Mouse (Mus musculus) intestine, postnatal 0 days (tissue): ENCODE measurements around the gene Pcdh9. TPM values are rescaled to one million over a fixed set of nuclear protein-coding genes. Genes with fewer than 3 reads are reported as not detected.
A peak's percentile ranks its signal among the peaks of the same experiment; 100 is the strongest.

Source experiments
- ATAC-seq: fragments of 200-750 bp; cut with Nextera tagmentation; 2 replicates; pipeline ENCODE4 v1.8.0; 2017; ENCODE audit warnings: mild to moderate bottlenecking, moderate TSS enrichment, moderate library complexity
- H3K27ac ChIP-seq: fragments of 300-500 bp; sonication (generic); 2 replicates; pipeline ENCODE4 v1.5.1; 2014; ENCODE audit warnings: mild to moderate bottlenecking, low read depth, low read length, moderate library complexity
- H3K27me3 ChIP-seq: fragments of 300-500 bp; sonication (generic); replicated peaks from 2 replicates; pipeline ENCODE4 v1.6.1; 2014; ENCODE audit warnings: low read length, mixed read lengths; ENCODE audit not compliant: control insufficient read depth, insufficient read depth
- H3K36me3 ChIP-seq: fragments of 300-500 bp; sonication (generic); 2 replicates; pipeline ENCODE4 v1.6.1; 2014; ENCODE audit warnings: mild to moderate bottlenecking, moderate library complexity; ENCODE audit not compliant: control insufficient read depth, insufficient read depth
- H3K4me1 ChIP-seq: fragments of 300-500 bp; sonication (generic); replicated peaks from 2 replicates; pipeline ENCODE4 v1.6.1; 2014; ENCODE audit warnings: antibody characterized with exemption, low read length, mixed read lengths; ENCODE audit not compliant: control insufficient read depth, insufficient read depth
- H3K4me2 ChIP-seq: fragments of 300-500 bp; sonication (generic); replicated peaks from 2 replicates; pipeline ENCODE4 v1.6.1; 2014; ENCODE audit warnings: low read depth, mild to moderate bottlenecking, moderate library complexity
- H3K4me3 ChIP-seq: fragments of 300-500 bp; sonication (generic); 2 replicates; pipeline ENCODE4 v1.5.1; 2014; ENCODE audit warnings: low read depth, low read length
- H3K9ac ChIP-seq: fragments of 300-500 bp; sonication (generic); 2 replicates; pipeline ENCODE4 v1.6.1; 2014; ENCODE audit warnings: mild to moderate bottlenecking, low read depth, low read length
- H3K9me3 ChIP-seq: fragments of 300-500 bp; sonication (generic); 2 replicates; pipeline ENCODE4 v1.6.1; 2016; ENCODE audit warnings: mixed run types; ENCODE audit not compliant: control insufficient read depth
- CTCF ChIP-seq: sonication (generic); IDR thresholded peaks from 2 replicates; pipeline ENCODE4 v1.5.1; 2016; ENCODE audit warnings: low read depth, mild to moderate bottlenecking, control low read depth, antibody characterized with exemption, moderate library complexity
- WGBS: fragments of 180-500 bp; shearing (Covaris S2); extraction: QIAGEN DNeasy Blood & Tissue Kit; methylation state at CpG from one replicate; pipeline ENCODE4 v1.1.7; 2014; 5-methylcytosine and 5-hydroxymethylcytosine counted together
- polyA plus RNA-seq: library from polyadenylated mRNA; unstranded; fragments of >200 nt; fragmentation: Nextera tagmentation; extraction: Ambion mirVana; gene quantifications from 2 replicates; pipeline ENCODE4 v1.2.1, GENCODE M21; 2015

The Pcdh9 gene
- polyA plus RNA-seq, 1 experiment from 2014 or later = 3.6 TPM

DNA sequence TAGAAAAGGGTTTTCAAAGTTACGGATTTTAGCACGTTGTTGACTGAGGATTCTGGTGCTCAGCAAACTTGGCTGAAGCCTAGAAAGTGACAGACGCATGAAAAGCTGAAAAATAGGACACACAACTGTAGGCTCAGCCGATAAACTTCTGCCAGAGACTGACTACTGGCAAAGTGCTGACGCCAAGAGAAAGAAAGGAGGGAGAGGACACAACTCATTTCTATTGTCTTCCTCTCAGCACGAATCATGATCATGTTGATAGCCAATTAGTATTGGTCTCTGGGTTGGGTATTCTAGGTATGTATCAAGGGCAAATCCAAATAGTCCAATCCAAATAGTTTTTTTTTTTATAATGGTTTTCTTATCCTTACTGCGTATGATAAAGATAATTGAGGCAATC is 605.3 kb downstream of the Pcdh9 start:
- no peak overlapping the region for H3K4me2 ChIP-seq
- no peak overlapping the region for H3K27ac ChIP-seq
- no peaks in the 10 kb centered on the region for H3K9me3 ChIP-seq
- no peak overlapping the region for H3K4me3 ChIP-seq
- no peaks in the 10 kb centered on the region for H3K27me3 ChIP-seq
- 78% methylated on average over 7 of the region's 7 CpGs for WGBS
- no peak for TF ChIP-seq CTCF
- H3K9ac ChIP-seq = no peak overlapping the region
- ATAC-seq = no peak
- no peaks in the 10 kb centered on the region for H3K36me3 ChIP-seq
- H3K4me1 ChIP-seq = no peaks in the 10 kb centered on the region

DNA sequence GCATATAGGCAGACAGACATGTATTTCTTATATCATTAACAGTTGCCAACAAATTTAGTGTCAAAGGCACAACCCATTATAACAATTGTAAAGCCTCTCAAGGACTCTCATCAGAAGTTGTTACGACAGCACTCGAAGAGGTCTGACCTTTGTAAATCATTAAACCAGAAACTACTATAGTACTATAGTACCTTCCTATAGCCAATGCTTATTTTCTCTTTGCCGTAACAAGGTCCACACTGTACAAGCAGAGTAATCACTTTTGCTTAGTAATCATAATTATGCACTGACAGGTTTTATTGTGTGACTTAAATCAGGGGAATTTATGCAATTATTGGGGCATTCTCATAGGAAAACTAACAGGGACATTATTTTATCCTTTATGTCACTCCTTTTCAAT is 606.5 kb downstream of the Pcdh9 start:
- Histone ChIP-seq H3K9ac (no peak overlapping the region), H3K9me3 (no peaks in the 10 kb centered on the region), H3K27ac (no peak overlapping the region), H3K36me3 (no peaks in the 10 kb centered on the region), H3K4me2 (no peak overlapping the region), H3K4me1 (no peaks in the 10 kb centered on the region), H3K27me3 (no peaks in the 10 kb centered on the region), H3K4me3 (no peak overlapping the region)
- no peak for TF ChIP-seq CTCF
- 42% methylated on average over 3 of the region's 3 CpGs for WGBS
- ATAC-seq = peak; percentile 88

DNA sequence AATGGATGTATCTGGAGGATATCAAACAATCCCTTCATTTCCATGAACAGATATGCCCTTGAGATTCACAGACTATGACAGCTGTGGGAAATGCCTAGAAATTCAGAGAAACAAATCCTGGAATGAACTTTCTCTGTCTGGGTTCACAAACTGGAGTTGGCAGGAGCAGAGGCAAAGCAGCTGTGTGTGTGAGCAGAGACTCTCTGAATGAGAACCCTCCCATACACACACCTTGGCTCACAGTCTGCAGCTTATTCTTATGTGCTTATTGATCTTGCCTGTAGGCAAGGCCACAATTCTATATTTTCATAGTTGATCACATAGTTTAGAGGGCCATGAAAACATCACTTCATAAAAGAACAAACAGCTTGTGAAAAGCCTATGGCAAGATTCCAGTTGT is 614.8 kb downstream of the Pcdh9 start:
- Histone ChIP-seq H3K4me2 (no peak overlapping the region), H3K27ac (no peak overlapping the region), H3K27me3 (no peaks in the 10 kb centered on the region), H3K36me3 (no peaks in the 10 kb centered on the region), H3K9me3 (no peaks in the 10 kb centered on the region), H3K4me1 (no peaks in the 10 kb centered on the region), H3K9ac (no peak overlapping the region), H3K4me3 (no peak overlapping the region)
- no peak for TF ChIP-seq CTCF
- ATAC-seq = no peak

DNA sequence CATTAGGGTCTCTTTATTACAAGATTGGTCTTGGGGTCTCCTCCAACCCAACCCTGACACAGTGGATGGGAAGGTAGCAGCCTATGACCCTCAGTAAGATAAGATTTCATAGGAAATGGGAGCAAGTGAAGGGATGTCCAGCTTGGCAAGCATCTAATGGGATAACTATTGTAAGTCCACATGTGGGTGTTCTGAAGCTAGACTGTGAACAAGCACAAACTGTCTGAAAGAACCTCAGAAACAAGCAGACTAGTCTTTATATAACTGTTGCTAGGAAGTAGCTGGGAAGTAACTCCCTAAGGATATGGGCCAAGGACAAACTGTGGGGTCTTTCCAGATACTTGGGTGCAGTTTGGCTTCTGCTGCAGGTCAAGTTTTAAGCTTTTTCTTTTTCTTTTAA is 615.7 kb downstream of the Pcdh9 start:
- H3K36me3 ChIP-seq = no peaks in the 10 kb centered on the region
- H3K27me3 ChIP-seq = no peaks in the 10 kb centered on the region
- no peaks in the 10 kb centered on the region for H3K4me1 ChIP-seq
- no peak for ATAC-seq
- H3K9ac ChIP-seq = no peak overlapping the region
- H3K4me3 ChIP-seq = no peak overlapping the region
- no peaks in the 10 kb centered on the region for H3K9me3 ChIP-seq
- H3K27ac ChIP-seq = no peak overlapping the region
- no peak overlapping the region for H3K4me2 ChIP-seq
- no peak for TF ChIP-seq CTCF

DNA sequence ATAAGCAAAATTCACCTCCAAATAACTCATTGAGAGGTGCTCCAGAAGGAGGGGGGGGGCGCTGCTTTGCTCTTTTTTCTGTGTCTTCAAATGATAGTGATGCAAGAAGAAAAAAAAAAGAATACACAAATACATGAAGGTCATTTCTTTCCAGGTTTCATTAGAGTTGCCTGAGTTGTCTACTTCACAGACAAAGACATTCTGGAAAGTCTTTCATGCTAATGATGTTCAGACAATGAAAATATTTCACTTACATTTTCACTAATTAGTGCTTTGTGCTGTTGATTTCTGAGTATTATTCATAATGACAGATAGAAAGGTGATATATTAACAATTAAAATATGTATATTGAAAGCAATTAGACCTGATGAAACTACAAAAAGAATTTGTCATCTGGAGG is 637.1 kb downstream of the Pcdh9 start:
- H3K9ac ChIP-seq = no peak overlapping the region
- no peaks in the 10 kb centered on the region for H3K36me3 ChIP-seq
- no peak overlapping the region for H3K4me3 ChIP-seq
- no peak overlapping the region for H3K4me2 ChIP-seq
- no peak overlapping the region for H3K27ac ChIP-seq
- 71% methylated on average over 1 of the region's 1 CpGs for WGBS
- no peaks in the 10 kb centered on the region for H3K27me3 ChIP-seq
- TF ChIP-seq CTCF = no peak
- H3K4me1 ChIP-seq = no peaks in the 10 kb centered on the region
- no peak for ATAC-seq
- no peaks in the 10 kb centered on the region for H3K9me3 ChIP-seq

DNA sequence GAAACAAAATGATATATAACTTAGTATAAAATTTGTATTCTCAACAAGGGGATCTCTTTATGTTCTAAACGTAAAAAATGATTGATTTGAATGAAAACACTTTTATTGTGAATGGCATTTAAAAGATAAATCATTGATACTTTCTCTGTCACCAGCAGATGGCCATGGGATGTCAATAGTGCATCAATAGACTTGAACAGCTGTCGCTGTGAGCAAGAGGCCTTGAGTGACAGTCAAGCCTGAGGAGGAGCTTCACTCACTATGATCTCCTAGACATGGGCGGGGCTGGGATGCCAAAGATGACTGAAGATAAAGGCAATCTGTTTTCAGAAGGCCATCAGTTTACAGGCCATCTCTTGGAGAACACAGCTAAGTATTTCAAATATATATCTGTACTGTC is 650.2 kb downstream of the Pcdh9 start:
- Histone ChIP-seq H3K4me1 (no peaks in the 10 kb centered on the region), H3K9me3 (no peaks in the 10 kb centered on the region), H3K36me3 (no peaks in the 10 kb centered on the region), H3K27me3 (no peaks in the 10 kb centered on the region), H3K27ac (no peak overlapping the region), H3K4me3 (no peak overlapping the region), H3K9ac (no peak overlapping the region), H3K4me2 (no peak overlapping the region)
- TF ChIP-seq CTCF = no peak
- no peak for ATAC-seq
- 75% methylated on average over 3 of the region's 3 CpGs for WGBS

DNA sequence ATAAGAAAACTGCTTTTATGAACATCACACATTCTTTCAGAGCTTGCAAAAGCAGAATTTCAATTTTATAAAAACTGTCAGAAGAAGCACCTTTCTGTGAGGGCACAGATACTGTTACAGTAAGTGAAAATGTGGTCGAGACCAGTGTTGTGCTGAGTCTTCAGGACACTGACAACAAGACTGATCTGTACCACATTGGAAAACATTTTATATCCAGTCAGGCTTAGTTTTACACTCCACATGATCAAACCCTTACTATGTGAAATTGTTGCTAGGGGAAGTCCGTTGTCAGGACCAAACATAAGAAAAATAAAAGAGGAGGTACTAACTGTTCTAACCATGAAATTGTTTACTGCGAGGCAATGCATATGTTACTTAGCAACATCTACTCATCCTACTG is 656.1 kb downstream of the Pcdh9 start:
- no peak for ATAC-seq
- Histone ChIP-seq H3K27ac (no peak overlapping the region), H3K36me3 (no peaks in the 10 kb centered on the region), H3K4me1 (no peaks in the 10 kb centered on the region), H3K9ac (no peak overlapping the region), H3K27me3 (no peaks in the 10 kb centered on the region), H3K4me3 (no peak overlapping the region), H3K9me3 (no peaks in the 10 kb centered on the region), H3K4me2 (no peak overlapping the region)
- 76% methylated on average over 3 of the region's 3 CpGs for WGBS
- no peak for TF ChIP-seq CTCF
